Mouse (Mus musculus) CH12.LX (cell line): ENCODE measurements around the gene Lias. TPM values are rescaled to one million over a fixed set of nuclear protein-coding genes. Genes with fewer than 3 reads are reported as not detected.

ENCODE experiments used
- DNase-seq: peaks from one replicate; pipeline ENCODE4 v3.0.0-alpha.2; 2013; ENCODE audit errors: extremely low read depth
- H3K27ac ChIP-seq: 2 replicates; pipeline ENCODE4 v1.5.1; 2012; ENCODE audit warnings: low read depth, mild to moderate bottlenecking, control low read depth, moderate library complexity; ENCODE audit not compliant: insufficient read depth
- H3K27me3 ChIP-seq: replicated peaks from 2 replicates; pipeline ENCODE3; 2012; ENCODE audit warnings: inconsistent platforms
- H3K36me3 ChIP-seq, 2 experiments: replicated peaks in 1 of 2; 2 replicates each; pipeline versions ENCODE3 to v1.6.1; 2012; ENCODE audit warnings: inconsistent platforms in 1 of 2, low read length in 1 of 2, mild to moderate bottlenecking in 1 of 2, mixed read lengths in 1 of 2, moderate library complexity in 1 of 2; ENCODE audit not compliant: control insufficient read depth in 1 of 2, insufficient read depth in 1 of 2
- H3K4me1 ChIP-seq, 2 experiments: 2 replicates each; pipeline ENCODE4 v1.6.1; 2012; ENCODE audit warnings: inconsistent platforms in 1 of 2, moderate library complexity in 1 of 2; ENCODE audit not compliant: insufficient read depth in 2 of 2, control insufficient read depth in 1 of 2
- H3K4me2 ChIP-seq: 2 replicates; pipeline ENCODE4 v1.6.1; 2012; ENCODE audit warnings: low read depth, mild to moderate bottlenecking, control low read depth; ENCODE audit not compliant: poor library complexity, insufficient read depth, severe bottlenecking
- H3K4me3 ChIP-seq, 3 experiments: fragments of 150-350 bp in 1 of 3; sonication (generic) in 1 of 3; replicated peaks in 1 of 3; 2 replicates each; pipeline versions ENCODE3 to v1.5.1; 2011 to 2012; ENCODE audit warnings: low read depth in 2 of 3, low read length in 2 of 3, mild to moderate bottlenecking in 2 of 3, moderate library complexity in 2 of 3, control low read depth in 1 of 3, improper control_type of control experiment in 1 of 3, inconsistent platforms in 1 of 3, mixed read lengths in 1 of 3; ENCODE audit not compliant: poor library complexity in 1 of 3
- H3K79me2 ChIP-seq: replicated peaks from 2 replicates; pipeline ENCODE4 v1.6.1; 2012; ENCODE audit warnings: mild to moderate bottlenecking, moderate library complexity; ENCODE audit not compliant: control insufficient read depth, poor library complexity, insufficient read depth, severe bottlenecking; ENCODE audit errors: extremely low read depth
- H3K9ac ChIP-seq: 2 replicates; pipeline ENCODE4 v1.6.1; 2012; ENCODE audit warnings: low read depth, mild to moderate bottlenecking, control low read depth, moderate library complexity; ENCODE audit not compliant: insufficient read depth
- H3K9me3 ChIP-seq: replicated peaks from 2 replicates; pipeline ENCODE3; 2012; ENCODE audit warnings: low read length, inconsistent platforms, mixed read lengths
- BHLHE40 ChIP-seq: IDR thresholded peaks from 2 replicates; pipeline ENCODE4 v1.6.1; 2011; ENCODE audit warnings: mild to moderate bottlenecking, low read depth, low read length, improper control_type of control experiment
- CHD1 ChIP-seq: IDR thresholded peaks from 2 replicates; pipeline ENCODE4 v1.6.1; 2012; ENCODE audit warnings: low read depth, low read length, improper control_type of control experiment, inconsistent platforms
- CHD2 ChIP-seq: IDR thresholded peaks from 2 replicates; pipeline ENCODE4 v1.6.1; 2011; ENCODE audit warnings: low read length, improper control_type of control experiment
- CTCF ChIP-seq, 2 experiments: IDR thresholded peaks in 1 of 2; conservative IDR thresholded peaks in 1 of 2; 2 replicates each; pipeline ENCODE4 v1.5.1; 2011 to 2012; ENCODE audit warnings: low read depth in 2 of 2, low read length in 2 of 2, improper control_type of control experiment in 1 of 2, inconsistent platforms in 1 of 2, mild to moderate bottlenecking in 1 of 2, moderate library complexity in 1 of 2
- E2F4 ChIP-seq: IDR thresholded peaks from 2 replicates; pipeline ENCODE4 v1.6.1; 2011; ENCODE audit warnings: low read depth, low read length, improper control_type of control experiment; ENCODE audit not compliant: insufficient replicate concordance
- ELF1 ChIP-seq: IDR thresholded peaks from 2 replicates; pipeline ENCODE4 v1.6.1; 2014; ENCODE audit warnings: low read depth, mild to moderate bottlenecking, inconsistent platforms, low read length, improper control_type of control experiment
- ETS1 ChIP-seq: conservative IDR thresholded peaks from 2 replicates; pipeline ENCODE4 v1.6.1; 2012; ENCODE audit warnings: low read depth, mild to moderate bottlenecking, inconsistent platforms, low read length, improper control_type of control experiment, moderate library complexity
- GABPA ChIP-seq: IDR thresholded peaks from 2 replicates; pipeline ENCODE4 v1.6.1; 2012; ENCODE audit warnings: low read depth, low read length, improper control_type of control experiment, inconsistent platforms; ENCODE audit not compliant: insufficient replicate concordance
- HCFC1 ChIP-seq: IDR thresholded peaks from 2 replicates; pipeline ENCODE4 v1.6.1; 2012; ENCODE audit warnings: low read depth, mild to moderate bottlenecking, inconsistent platforms, low read length, improper control_type of control experiment
- IRF4 ChIP-seq: IDR thresholded peaks from 2 replicates; pipeline ENCODE4 v1.6.1; 2014; ENCODE audit warnings: low read depth, mild to moderate bottlenecking, inconsistent platforms, low read length, improper control_type of control experiment
- JUN ChIP-seq: IDR thresholded peaks from 2 replicates; pipeline ENCODE4 v1.6.1; 2011; ENCODE audit warnings: low read depth, mild to moderate bottlenecking, low read length, improper control_type of control experiment, moderate library complexity; ENCODE audit not compliant: insufficient read depth
- JUND ChIP-seq: conservative IDR thresholded peaks from 2 replicates; pipeline ENCODE4 v1.6.1; 2011; ENCODE audit warnings: low read depth, low read length, improper control_type of control experiment
- KAT2A ChIP-seq: IDR thresholded peaks from 2 replicates; pipeline ENCODE4 v1.6.1; 2012; ENCODE audit warnings: low read length, improper control_type of control experiment, inconsistent platforms; ENCODE audit not compliant: insufficient replicate concordance
- MAFK ChIP-seq: IDR thresholded peaks from 2 replicates; pipeline ENCODE4 v1.6.1; 2011; ENCODE audit warnings: low read length, improper control_type of control experiment; ENCODE audit not compliant: insufficient replicate concordance
- MAX ChIP-seq: IDR thresholded peaks from 2 replicates; pipeline ENCODE4 v1.6.1; 2011; ENCODE audit warnings: low read length, improper control_type of control experiment
- MAZ ChIP-seq: IDR thresholded peaks from 2 replicates; pipeline ENCODE4 v1.6.1; 2012; ENCODE audit warnings: low read depth, mild to moderate bottlenecking, inconsistent platforms, low read length, improper control_type of control experiment, moderate library complexity
- MEF2A ChIP-seq: IDR thresholded peaks from 2 replicates; pipeline ENCODE4 v1.6.1; 2014; ENCODE audit warnings: low read depth, mild to moderate bottlenecking, inconsistent platforms, low read length, improper control_type of control experiment, borderline replicate concordance
- MYC ChIP-seq: IDR thresholded peaks from 2 replicates; pipeline ENCODE4 v1.6.1; 2011; ENCODE audit warnings: low read depth, mild to moderate bottlenecking, improper control_type of control experiment, low read length
- NRF1 ChIP-seq: IDR thresholded peaks from 2 replicates; pipeline ENCODE4 v1.6.1; 2014; ENCODE audit warnings: low read depth, mild to moderate bottlenecking, inconsistent platforms, low read length, improper control_type of control experiment, moderate library complexity
- PAX5 ChIP-seq: IDR thresholded peaks from 2 replicates; pipeline ENCODE4 v1.6.1; 2012; ENCODE audit warnings: low read length, inconsistent platforms, mixed read lengths
- POLR2A ChIP-seq: IDR thresholded peaks from 2 replicates; pipeline ENCODE4 v1.6.1; 2011; ENCODE audit warnings: low read depth, mild to moderate bottlenecking, improper control_type of control experiment, low read length
- POLR2AphosphoS2 ChIP-seq: IDR thresholded peaks from 2 replicates; pipeline ENCODE4 v1.6.1; 2011; ENCODE audit warnings: low read depth, low read length, improper control_type of control experiment
- RAD21 ChIP-seq: IDR thresholded peaks from 2 replicates; pipeline ENCODE4 v1.6.1; 2011; ENCODE audit warnings: low read depth, mild to moderate bottlenecking, low read length, improper control_type of control experiment, moderate library complexity
- RCOR1 ChIP-seq: conservative IDR thresholded peaks from 2 replicates; pipeline ENCODE4 v1.6.1; 2012; ENCODE audit warnings: low read depth, mild to moderate bottlenecking, inconsistent platforms, low read length, improper control_type of control experiment
- SIN3A ChIP-seq: IDR thresholded peaks from 2 replicates; pipeline ENCODE4 v1.6.1; 2012; ENCODE audit warnings: low read length, improper control_type of control experiment, inconsistent platforms
- UBTF ChIP-seq: IDR thresholded peaks from 2 replicates; pipeline ENCODE4 v1.6.1; 2012; ENCODE audit warnings: low read depth, mild to moderate bottlenecking, inconsistent platforms, low read length, improper control_type of control experiment, moderate library complexity
- USF2 ChIP-seq: conservative IDR thresholded peaks from 2 replicates; pipeline ENCODE4 v1.6.1; 2011; ENCODE audit warnings: low read depth, low read length, improper control_type of control experiment
- ZC3H11A ChIP-seq: IDR thresholded peaks from 2 replicates; pipeline ENCODE4 v1.6.1; 2012; ENCODE audit warnings: low read depth, mild to moderate bottlenecking, inconsistent platforms, low read length, improper control_type of control experiment
- ZMIZ1 ChIP-seq: IDR thresholded peaks from 2 replicates; pipeline ENCODE4 v1.6.1; 2012; ENCODE audit warnings: low read depth, mild to moderate bottlenecking, inconsistent platforms, low read length, improper control_type of control experiment
- ZNF384 ChIP-seq: IDR thresholded peaks from 2 replicates; pipeline ENCODE4 v1.6.1; 2012; ENCODE audit warnings: low read depth, low read length, improper control_type of control experiment, inconsistent platforms
- dilution Hi-C: fragments of 300-500 bp; cut with MboI; formaldehyde crosslinking; loops from 2 replicates; pipeline ENCODE4 v1.14.3; 2020; ENCODE audit warnings: low sequenced_read_pairs; ENCODE audit not compliant: extremely low pct_unique_long_range_greater_than_20kb, extremely low pct_ligation_motif_present
- in situ Hi-C: fragments of 300-500 bp; cut with MboI; formaldehyde crosslinking; loops from 3 replicates; pipeline ENCODE4 v1.14.3; 2019; ENCODE audit warnings: low sequenced_read_pairs, low pct_ligation_motif_present, low pct_unique_long_range_greater_than_20kb, mixed read lengths
- polyA plus RNA-seq: library from polyadenylated mRNA; unstranded; fragments of >175 nt; gene quantifications from 2 replicates; pipeline ENCODE4 v1.2.1, GENCODE M21; 2012; ENCODE audit warnings: low read depth; ENCODE audit not compliant: insufficient read length
- total RNA-seq, 2 experiments: library from RNA; depleted of rRNA; stranded (reverse); fragments of 300-350 nt in 1 of 2; fragments of >200 nt in 1 of 2; gene quantifications; 2 replicates each; pipeline ENCODE4 v1.2.3; 2012 to 2014

The Lias gene
- total and polyA plus RNA-seq, 3 experiments, result 34.6 to 57.7 (median 52.6) TPM

DNA sequence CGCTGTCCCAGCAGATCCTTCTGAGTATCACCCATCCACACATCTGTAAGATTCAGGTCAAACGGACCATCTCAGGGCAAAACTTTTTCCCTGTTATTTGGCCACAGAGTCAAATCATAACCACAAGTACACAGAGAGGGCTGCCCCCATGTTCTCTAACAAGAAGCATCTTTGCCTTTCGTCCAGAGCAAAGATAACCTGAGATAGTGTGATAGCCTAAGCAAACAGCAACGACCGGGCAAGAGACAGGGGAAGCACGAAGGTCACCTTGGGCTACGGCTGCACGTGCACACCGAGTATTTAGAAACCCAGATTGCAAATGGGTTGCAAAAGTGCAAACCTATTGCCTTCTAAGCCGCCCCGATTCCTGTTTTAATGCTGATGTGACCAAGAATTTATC is 23.5 kb upstream of the Lias start:
- H3K4me1 ChIP-seq, result no peaks in the 10 kb centered on the region
- H3K9ac ChIP-seq, result no peak overlapping the region
- no peak overlapping the region for H3K4me2 ChIP-seq
- no peak for DNase-seq
- dilution Hi-C loops (no loop called here), in situ Hi-C loops (no loop called here)
- no peaks in the 10 kb centered on the region for H3K9me3 ChIP-seq
- H3K36me3 ChIP-seq, result no peaks in the 10 kb centered on the region
- no peak overlapping the region for H3K4me3 ChIP-seq
- H3K27ac ChIP-seq, result no peak overlapping the region
- no peaks in the 10 kb centered on the region for H3K79me2 ChIP-seq
- peaks cover 5% of the 10 kb centered on the region for H3K27me3 ChIP-seq
- no peak for TF ChIP-seq JUN
- TF ChIP-seq BHLHE40, result no peak
- TF ChIP-seq KAT2A, result no peak
- no peak for TF ChIP-seq CHD2
- no peak for TF ChIP-seq ZC3H11A
- TF ChIP-seq ETS1, result no peak
- TF ChIP-seq PAX5, result no peak
- no peak for TF ChIP-seq ZNF384
- no peak for TF ChIP-seq NRF1
- TF ChIP-seq MYC, result no peak
- TF ChIP-seq POLR2AphosphoS2, result no peak
- no peak for TF ChIP-seq CTCF (conservative IDR thresholded peaks at IDR 0.05 in 1 of 2, IDR thresholded peaks at IDR 0.05 in 1 of 2; ENCODE audit: low read depth in 2 of 2, low read length in 2 of 2)
- no peak for TF ChIP-seq HCFC1
- TF ChIP-seq SIN3A, result no peak
- no peak for TF ChIP-seq USF2
- TF ChIP-seq RCOR1, result no peak
- TF ChIP-seq E2F4, result no peak
- TF ChIP-seq MAFK, result no peak
- TF ChIP-seq JUND, result no peak
- TF ChIP-seq MEF2A, result no peak

DNA sequence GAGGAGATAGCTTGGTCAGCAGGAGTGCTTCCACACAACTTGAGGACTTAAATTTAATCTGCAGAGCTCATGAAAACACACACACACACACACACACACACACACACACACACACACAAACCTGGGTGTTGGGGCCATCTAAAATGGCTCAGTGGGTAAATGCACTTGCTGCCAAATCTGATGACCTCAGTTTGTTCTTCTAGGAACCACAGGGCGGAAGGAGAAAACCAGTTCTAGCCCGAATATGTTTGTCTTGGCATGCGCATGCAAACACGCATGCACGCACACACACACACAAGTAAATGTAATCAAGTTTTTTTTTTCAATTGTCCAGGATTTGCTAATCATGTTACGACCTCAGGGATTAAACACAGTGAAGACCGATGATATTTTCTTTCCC is 19.7 kb upstream of the Lias start:
- dilution Hi-C loops, result no loop called here
- H3K9ac ChIP-seq, result no peak overlapping the region
- TF ChIP-seq RAD21 (no peak), JUN (no peak), ELF1 (no peak), CHD1 (no peak), POLR2AphosphoS2 (no peak), GABPA (no peak), PAX5 (no peak), MAX (no peak), HCFC1 (no peak), POLR2A (no peak), MAZ (no peak), RCOR1 (no peak), SIN3A (no peak), MEF2A (no peak), ZC3H11A (no peak), E2F4 (no peak), ZMIZ1 (no peak), UBTF (no peak), IRF4 (no peak)
- H3K9me3 ChIP-seq, result no peaks in the 10 kb centered on the region
- no peak overlapping the region for H3K4me2 ChIP-seq
- no peaks in the 10 kb centered on the region for H3K4me1 ChIP-seq
- H3K4me3 ChIP-seq, result no peak overlapping the region
- no peak overlapping the region for H3K27ac ChIP-seq
- in situ Hi-C loops, result no loop called here
- H3K79me2 ChIP-seq, result no peaks in the 10 kb centered on the region
- H3K36me3 ChIP-seq, result no peaks in the 10 kb centered on the region
- H3K27me3 ChIP-seq, result peaks cover 5% of the 10 kb centered on the region
- DNase-seq, result no peak
